Mouse (Mus musculus) MEL (cell line): ENCODE measurements around the gene Grb2. TPM values are rescaled to one million over a fixed set of nuclear protein-coding genes. Genes with fewer than 3 reads are reported as not detected.

ENCODE experiments used
- DNase-seq: peaks from one replicate; pipeline ENCODE4 v3.0.0; 2011; ENCODE audit warnings: low read depth, low spot score
- H3K27ac ChIP-seq: 2 replicates; pipeline ENCODE4 v1.5.1; 2012; ENCODE audit warnings: low read depth, mild to moderate bottlenecking, control low read depth, low read length, moderate library complexity; ENCODE audit not compliant: control insufficient read depth
- H3K27me3 ChIP-seq, 2 experiments: fragments of 150-350 bp in 1 of 2; sonication (generic) in 1 of 2; 2 replicates each; pipeline ENCODE4 v1.6.1; 2012; ENCODE audit warnings: low read length in 2 of 2, mild to moderate bottlenecking in 2 of 2, improper control_type of control experiment in 1 of 2, moderate library complexity in 1 of 2; ENCODE audit not compliant: insufficient read depth in 2 of 2, control insufficient read depth in 1 of 2
- H3K36me3 ChIP-seq, 2 experiments: 2 replicates each; pipeline ENCODE4 v1.6.1; 2012 to 2014; ENCODE audit warnings: low read length in 2 of 2, improper control_type of control experiment in 1 of 2, inconsistent platforms in 1 of 2, mild to moderate bottlenecking in 1 of 2; ENCODE audit not compliant: insufficient read depth in 2 of 2, control insufficient read depth in 1 of 2
- H3K4me1 ChIP-seq, 2 experiments: fragments of 150-350 bp in 1 of 2; sonication (generic) in 1 of 2; 2 replicates each; pipeline ENCODE4 v1.6.1; 2012; ENCODE audit warnings: low read length in 2 of 2, improper control_type of control experiment in 1 of 2, mild to moderate bottlenecking in 1 of 2; ENCODE audit not compliant: insufficient read depth in 2 of 2, control insufficient read depth in 1 of 2
- H3K4me3 ChIP-seq, 2 experiments: fragments of 150-350 bp in 1 of 2; sonication (generic) in 1 of 2; 2 replicates each; pipeline ENCODE4 v1.5.1; 2012; ENCODE audit warnings: low read depth in 2 of 2, low read length in 2 of 2, mild to moderate bottlenecking in 2 of 2, moderate library complexity in 2 of 2, control low read depth in 1 of 2, improper control_type of control experiment in 1 of 2; ENCODE audit not compliant: control insufficient read depth in 1 of 2, insufficient read depth in 1 of 2
- H3K79me2 ChIP-seq: 2 replicates; pipeline ENCODE4 v1.6.1; 2012; ENCODE audit warnings: mild to moderate bottlenecking, low read length, moderate library complexity; ENCODE audit not compliant: control insufficient read depth, poor library complexity, insufficient read depth
- H3K9ac ChIP-seq: 2 replicates; pipeline ENCODE4 v1.6.1; 2012; ENCODE audit warnings: low read depth, mild to moderate bottlenecking, control low read depth, low read length, moderate library complexity; ENCODE audit not compliant: control insufficient read depth, poor library complexity, severe bottlenecking
- H3K9me3 ChIP-seq: fragments of 150-350 bp; sonication (generic); replicated peaks from 2 replicates; pipeline ENCODE4 v1.6.1; 2012; ENCODE audit warnings: mild to moderate bottlenecking, low read length, improper control_type of control experiment, moderate library complexity; ENCODE audit not compliant: insufficient read depth
- CHD1 ChIP-seq: IDR thresholded peaks from 2 replicates; pipeline ENCODE4 v1.6.1; 2012; ENCODE audit warnings: low read depth, mild to moderate bottlenecking, inconsistent platforms, low read length, improper control_type of control experiment
- E2F4 ChIP-seq: IDR thresholded peaks from 2 replicates; pipeline ENCODE4 v1.6.1; 2011; ENCODE audit warnings: low read depth, low read length, improper control_type of control experiment, borderline replicate concordance
- ELF1 ChIP-seq: IDR thresholded peaks from 2 replicates; pipeline ENCODE4 v1.6.1; 2014; ENCODE audit warnings: low read depth, mild to moderate bottlenecking, inconsistent platforms, low read length, improper control_type of control experiment, moderate library complexity
- EP300 ChIP-seq, 2 experiments: IDR thresholded peaks; 2 replicates each; pipeline ENCODE4 v1.6.1; 2011; ENCODE audit warnings: improper control_type of control experiment in 2 of 2, low read length in 2 of 2, low read depth in 1 of 2, mild to moderate bottlenecking in 1 of 2
- ETS1 ChIP-seq: IDR thresholded peaks from 2 replicates; pipeline ENCODE4 v1.6.1; 2012; ENCODE audit warnings: low read depth, mild to moderate bottlenecking, inconsistent platforms, low read length, improper control_type of control experiment, moderate library complexity
- HCFC1 ChIP-seq: IDR thresholded peaks from 2 replicates; pipeline ENCODE4 v1.6.1; 2012; ENCODE audit warnings: low read depth, mild to moderate bottlenecking, inconsistent platforms, low read length, improper control_type of control experiment, moderate library complexity
- JUND ChIP-seq: IDR thresholded peaks from 2 replicates; pipeline ENCODE4 v1.6.1; 2011; ENCODE audit warnings: low read depth, mild to moderate bottlenecking, improper control_type of control experiment, low read length
- MAX ChIP-seq: IDR thresholded peaks from 2 replicates; pipeline ENCODE4 v1.6.1; 2011; ENCODE audit warnings: low read length, improper control_type of control experiment
- MEF2A ChIP-seq: IDR thresholded peaks from 2 replicates; pipeline ENCODE4 v1.6.1; 2014; ENCODE audit warnings: low read depth, mild to moderate bottlenecking, inconsistent platforms, low read length, improper control_type of control experiment; ENCODE audit not compliant: poor library complexity, insufficient replicate concordance, severe bottlenecking; ENCODE audit errors: extremely low read depth
- MXI1 ChIP-seq: IDR thresholded peaks from 2 replicates; pipeline ENCODE4 v1.6.1; 2011; ENCODE audit warnings: mild to moderate bottlenecking, low read depth, low read length, improper control_type of control experiment
- MYC ChIP-seq: IDR thresholded peaks from 2 replicates; pipeline ENCODE4 v1.6.1; 2011; ENCODE audit warnings: low read depth, mild to moderate bottlenecking, low read length, improper control_type of control experiment, moderate library complexity
- POLR2AphosphoS2 ChIP-seq: IDR thresholded peaks from 2 replicates; pipeline ENCODE4 v1.6.1; 2011; ENCODE audit warnings: low read length, improper control_type of control experiment
- RAD21 ChIP-seq: IDR thresholded peaks from 2 replicates; pipeline ENCODE4 v1.6.1; 2011; ENCODE audit warnings: mild to moderate bottlenecking, low read depth, low read length, improper control_type of control experiment
- SIN3A ChIP-seq: IDR thresholded peaks from 2 replicates; pipeline ENCODE4 v1.6.1; 2012; ENCODE audit warnings: low read length, improper control_type of control experiment, inconsistent platforms
- ZC3H11A ChIP-seq: IDR thresholded peaks from 2 replicates; pipeline ENCODE4 v1.6.1; 2012; ENCODE audit warnings: low read depth, mild to moderate bottlenecking, inconsistent platforms, low read length, improper control_type of control experiment
- ZNF384 ChIP-seq: IDR thresholded peaks from 2 replicates; pipeline ENCODE4 v1.6.1; 2012; ENCODE audit warnings: low read depth, mild to moderate bottlenecking, inconsistent platforms, low read length, improper control_type of control experiment
- polyA plus RNA-seq, 2 experiments: library from polyadenylated mRNA; stranded (reverse) in 1 of 2; unstranded in 1 of 2; fragments of >175 nt in 1 of 2; fragments of >200 nt in 1 of 2; gene quantifications; 2 replicates each; pipeline versions ENCODE4 v1.2.1 to v1.2.4; 2012; ENCODE audit warnings: low replicate concordance in 2 of 2, low read depth in 1 of 2; ENCODE audit not compliant: insufficient read length in 2 of 2, insufficient read depth in 1 of 2, missing spikeins in 1 of 2
- total RNA-seq: library from RNA; depleted of rRNA; stranded (reverse); fragments of 300-350 nt; gene quantifications from 2 replicates; pipeline ENCODE4 v1.2.3, GENCODE M21; 2012

Grb2 gene
- total and polyA plus RNA-seq, 3 experiments: 75.3 to 261 TPM; not detected in 1

GRCm38 (mm10) chr11:115603476-115604303, 104.7 kb downstream of the Grb2 start, which contains the start of the genes Mrps7 and Gga3 (continued):
- TF ChIP-seq ETS1 (0 out of 2 replicates have a peak, but pooled peaks have one; percentile 20), RAD21 (no peak), ELF1 (peak; percentile 69; the same call in 1 of the 2 replicates), E2F4 (no peak; the same call in 1 of the 2 replicates)

- peak overlapping the region; percentile 83 for H3K9ac ChIP-seq
- H3K4me3 ChIP-seq: peak overlapping the region; percentile 66 to 84
- peaks cover 76% of the 10 kb centered on the region for H3K79me2 ChIP-seq
- TF ChIP-seq MYC (peak; percentile 56; the same call in 1 of the 2 replicates), EP300 (IDR thresholded peaks at IDR 0.05; ENCODE audit: low read depth in 1 of 2, low read length in 2 of 2) (no peak), MAX (peak; percentile 41), CHD1 (peak; percentile 78; the same call in 1 of the 2 replicates), HCFC1 (no peak), JUND (no peak), ETS1 (no peak)
- H3K4me1 ChIP-seq: peaks cover 9 to 42% of the 10 kb centered on the region in 2 experiments
- DNase-seq: peak; percentile 57
- H3K36me3 ChIP-seq: peaks cover 10 to 40% of the 10 kb centered on the region in 2 experiments
- no peaks in the 10 kb centered on the region for H3K27me3 ChIP-seq
- H3K27ac ChIP-seq: peak overlapping the region; percentile 77
- no peaks in the 10 kb centered on the region for H3K9me3 ChIP-seq
These were observed 105.3 kb downstream of the Grb2 start for GRCm38 (mm10) chr11:115603128-115603475.

GRCm38 (mm10) chr11:115601174-115601573, 107.2 kb downstream of the Grb2 start:
- Histone ChIP-seq H3K4me1 (peaks cover 9 to 42% of the 10 kb centered on the region in 2 experiments), H3K36me3 (peaks cover 9 to 38% of the 10 kb centered on the region in 2 experiments), H3K9ac (peak overlapping the region; percentile 28), H3K9me3 (no peaks in the 10 kb centered on the region), H3K79me2 (peaks cover 84% of the 10 kb centered on the region), H3K27ac (peak overlapping the region; percentile 35)
- DNase-seq: peak; percentile 87
- TF ChIP-seq POLR2AphosphoS2 (no peak), SIN3A (peak; percentile 32; the same call in 1 of the 2 replicates), MAX (0 out of 2 replicates have a peak, but pooled peaks have one; percentile 6), ZNF384 (peak; percentile 90), MEF2A (no peak), MXI1 (0 out of 2 replicates have a peak, but pooled peaks have one; percentile 42), ZC3H11A (no peak)
- TF ChIP-seq, all 39 proteins: peak for 4
- Histone ChIP-seq H3K4me3 (peak overlapping the region in 1 of 2 experiments; percentile 13; a peak in 1 of 4 replicates), H3K27me3 (no peaks in the 10 kb centered on the region)
